Mouse (Mus musculus) layer of hippocampus, adult 2 months (tissue): ENCODE data around the gene Cpm. TPM values are rescaled to one million over a fixed set of nuclear protein-coding genes. Genes with fewer than 3 reads are reported as not detected.

Experiments used
- DNase-seq, 2 experiments: peaks; one replicate each; pipeline ENCODE4 v3.0.0; 2022; ENCODE audit warnings: low spot score in 2 of 2
- H3K27ac ChIP-seq: fragments of 200-600 bp; 2 replicates; pipeline ENCODE4 v1.8.1; 2022
- H3K4me3 ChIP-seq: fragments of 200-600 bp; 2 replicates; pipeline ENCODE4 v1.8.1; 2022; ENCODE audit warnings: mild to moderate bottlenecking
- CTCF ChIP-seq: fragments of 200-600 bp; conservative IDR thresholded peaks from 2 replicates; pipeline ENCODE4 v1.8.1; 2022; ENCODE audit warnings: antibody characterized with exemption, mild to moderate bottlenecking, moderate library complexity
- total RNA-seq, 2 experiments: library from RNA; stranded (reverse); gene quantifications; 2 replicates each; pipeline ENCODE4 v1.2.3; 2021

Gene Cpm
- total RNA-seq, 2 experiments from 2014 or later: 8.5 to 9.7 TPM

DNA sequence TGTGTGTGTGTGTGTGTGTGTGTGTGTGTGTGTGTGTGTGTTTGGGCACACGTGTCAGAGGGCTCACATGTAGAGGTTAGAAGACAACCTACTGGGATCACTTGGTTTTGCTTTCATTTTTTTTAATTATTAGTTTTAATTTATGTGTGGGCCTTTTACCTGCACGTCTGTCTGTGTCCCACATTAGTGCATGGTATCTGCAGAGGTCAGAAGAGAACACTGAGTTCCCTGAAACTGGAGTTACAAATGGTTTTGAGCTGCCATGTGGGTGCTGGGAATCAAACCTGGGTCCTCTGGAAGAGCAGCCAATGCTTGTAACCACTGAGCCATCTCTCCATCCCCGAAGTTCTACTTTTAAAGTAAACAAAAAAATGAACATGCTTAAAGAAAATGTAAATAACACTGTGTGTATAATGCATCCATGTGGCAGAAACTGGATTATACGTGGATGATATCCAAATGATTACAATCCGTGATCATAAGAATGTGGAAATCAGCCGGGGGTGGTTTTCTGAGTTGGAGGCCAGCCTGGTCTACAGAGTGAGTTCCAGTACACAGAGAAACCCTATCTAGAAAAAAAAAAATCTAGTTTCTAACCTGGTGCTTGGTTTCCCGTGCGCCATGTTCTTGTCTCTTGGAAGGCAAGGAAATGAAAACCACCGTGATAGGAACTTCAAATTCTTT, 37.8 kb downstream of the Cpm start:
- Histone ChIP-seq H3K27ac (no peak overlapping the region), H3K4me3 (no peak overlapping the region)
- TF ChIP-seq CTCF: no peak
- no peak for DNase-seq

GRCm38 (mm10) chr10:117667663-117668507, 38.6 kb downstream of the Cpm start:
- Histone ChIP-seq H3K27ac (no peak overlapping the region), H3K4me3 (no peak overlapping the region)
- TF ChIP-seq CTCF: no peak
- no peak for DNase-seq

DNA sequence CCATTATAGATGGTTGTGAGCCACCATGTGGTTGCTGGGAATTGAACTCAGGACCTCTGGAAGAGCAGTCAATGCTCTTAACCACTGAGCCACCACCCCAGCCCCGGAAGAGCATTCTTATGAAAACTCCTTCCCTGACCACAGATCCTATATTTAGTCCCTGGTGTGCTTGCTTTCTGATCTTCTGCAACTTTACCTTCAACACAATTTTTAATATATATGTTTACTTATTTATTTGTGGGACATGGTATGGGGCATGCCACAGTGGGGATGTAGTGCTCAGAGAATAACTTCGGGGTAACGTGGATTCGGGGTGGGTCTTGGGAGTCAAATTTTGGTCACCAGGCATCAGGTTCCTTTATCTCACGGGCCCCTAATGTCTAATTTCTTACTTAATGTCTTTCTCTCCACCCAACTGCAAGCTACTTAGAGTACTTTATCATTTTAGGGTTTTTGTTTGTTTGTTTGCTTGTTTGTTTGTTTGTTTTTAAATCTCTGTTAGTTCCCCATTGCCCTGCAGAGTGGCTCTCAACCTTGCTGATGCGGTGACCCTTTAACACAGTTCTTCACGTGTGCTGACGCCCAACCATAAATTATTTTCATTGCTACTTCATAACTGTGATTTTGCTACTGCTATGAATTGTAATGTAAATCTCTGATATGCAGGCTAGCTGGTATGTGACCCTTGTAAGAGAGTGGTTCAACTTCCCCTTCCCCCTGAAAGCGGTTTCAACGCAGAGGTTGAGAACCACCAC, 39.4 kb downstream of the Cpm start:
- peak overlapping the region; percentile 46; the same call in 1 of the 2 replicates for H3K27ac ChIP-seq
- no peak for DNase-seq
- no peak overlapping the region for H3K4me3 ChIP-seq
- TF ChIP-seq CTCF: no peak

DNA sequence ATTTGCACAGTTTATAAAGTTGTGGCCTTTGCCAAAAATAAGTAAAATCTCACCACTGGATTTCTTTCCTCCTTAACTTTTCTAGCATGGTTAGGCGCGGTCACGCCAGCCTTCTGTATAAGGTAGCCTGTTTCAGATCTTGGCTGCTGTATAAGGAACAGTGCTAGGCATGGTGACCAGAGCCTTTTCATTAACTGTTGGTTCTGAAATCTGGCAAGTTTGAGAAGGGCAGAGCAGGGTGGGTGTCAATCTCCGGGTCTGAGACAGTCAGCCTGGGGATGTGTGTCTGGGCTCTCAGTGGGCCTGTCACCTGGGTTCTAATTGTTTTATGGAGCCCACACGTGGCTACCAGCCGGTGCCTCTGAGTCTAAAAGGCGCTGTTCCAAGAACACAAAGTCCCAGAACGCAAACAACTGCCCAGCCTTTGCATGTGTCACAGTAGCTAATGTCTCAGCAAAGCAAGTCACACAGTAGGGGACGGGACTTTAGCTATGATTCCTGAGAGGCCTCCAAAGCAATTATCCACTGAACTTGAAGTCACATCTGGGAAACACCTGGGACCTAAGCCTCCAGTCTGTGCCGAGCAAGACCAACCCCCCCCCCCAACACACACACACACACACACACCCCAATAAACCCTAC, 40.3 kb downstream of the Cpm start:
- Histone ChIP-seq H3K27ac (peak overlapping the region; percentile 46; the same call in 1 of the 2 replicates), H3K4me3 (no peak overlapping the region)
- no peak for TF ChIP-seq CTCF
- DNase-seq: no peak

DNA sequence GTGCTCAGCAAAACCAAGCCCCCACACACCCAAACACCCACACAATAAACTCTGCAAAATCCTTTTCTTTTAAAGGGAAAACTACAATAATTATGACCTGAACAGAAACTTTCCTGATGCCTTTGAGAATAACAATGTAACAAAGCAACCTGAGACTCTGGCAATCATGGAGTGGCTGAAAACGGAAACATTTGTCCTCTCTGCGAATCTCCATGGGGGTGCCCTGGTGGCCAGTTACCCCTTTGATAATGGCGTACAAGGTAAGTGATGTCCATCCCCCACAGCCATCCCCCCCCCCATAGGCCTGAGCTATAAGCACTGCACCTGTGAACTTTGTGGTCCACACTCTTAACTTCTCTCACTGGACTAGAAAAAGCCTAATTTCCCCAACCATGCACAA, 40.8 kb downstream of the Cpm start:
- DNase-seq: no peak
- H3K27ac ChIP-seq: 0 out of 2 replicates have a peak overlapping the region, but pooled peaks have one; percentile 36
- no peak overlapping the region for H3K4me3 ChIP-seq
- no peak for TF ChIP-seq CTCF

- Histone ChIP-seq H3K27ac (no peak overlapping the region), H3K4me3 (no peak overlapping the region)
- TF ChIP-seq CTCF: no peak
- DNase-seq: no peak
Measured at GRCm38 (mm10) chr10:117670791-117671190, 41.5 kb downstream of the Cpm start.

GRCm38 (mm10) chr10:117671266-117671665, 42.0 kb downstream of the Cpm start:
- no peak for TF ChIP-seq CTCF
- DNase-seq: no peak
- no peak overlapping the region for H3K4me3 ChIP-seq
- peak overlapping the region; percentile 75; the same call in 1 of the 2 replicates for H3K27ac ChIP-seq

DNA sequence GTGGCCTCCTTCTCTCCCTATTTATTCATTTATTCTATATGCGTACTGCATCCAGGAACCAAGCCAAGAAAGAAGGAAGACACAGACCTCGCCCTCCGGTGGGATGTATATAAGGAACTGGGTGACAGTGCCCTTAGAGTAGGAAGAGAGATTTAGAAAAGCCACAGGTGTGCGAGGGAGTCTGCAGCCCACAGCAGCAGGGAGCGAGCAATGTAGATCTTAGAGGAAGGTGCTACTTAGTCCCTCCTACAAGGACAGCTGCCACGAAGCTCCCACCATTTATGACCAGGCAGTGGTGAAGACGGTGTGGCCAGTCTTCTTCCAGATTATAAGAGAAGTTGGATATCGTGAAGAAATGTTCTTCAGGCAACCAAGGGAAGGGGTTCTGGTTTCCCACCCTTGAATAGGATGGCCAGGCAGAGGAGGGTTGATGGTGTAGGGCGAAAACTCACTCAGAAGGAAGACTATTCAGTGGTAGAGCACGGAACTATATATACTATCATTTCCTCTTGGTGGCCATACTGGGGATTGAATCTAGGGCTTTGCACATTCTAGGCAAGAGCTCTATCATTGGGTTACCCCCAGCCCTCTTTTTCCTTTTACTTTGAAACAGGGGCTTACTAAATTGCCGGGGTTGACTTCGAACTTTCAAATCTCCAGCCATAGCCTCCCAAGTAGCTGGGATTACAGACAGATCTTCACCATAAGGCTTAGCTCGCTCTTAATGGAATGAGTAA, 42.8 kb downstream of the Cpm start:
- no peak for DNase-seq
- peak overlapping the region; percentile 75 for H3K27ac ChIP-seq
- no peak for TF ChIP-seq CTCF
- no peak overlapping the region for H3K4me3 ChIP-seq

- no peak overlapping the region for H3K4me3 ChIP-seq
- no peak for TF ChIP-seq CTCF
- peak; percentile 46 to 48 for DNase-seq
- H3K27ac ChIP-seq: peak overlapping the region; percentile 75
Measured at GRCm38 (mm10) chr10:117672693-117673092, 43.4 kb downstream of the Cpm start.

DNA sequence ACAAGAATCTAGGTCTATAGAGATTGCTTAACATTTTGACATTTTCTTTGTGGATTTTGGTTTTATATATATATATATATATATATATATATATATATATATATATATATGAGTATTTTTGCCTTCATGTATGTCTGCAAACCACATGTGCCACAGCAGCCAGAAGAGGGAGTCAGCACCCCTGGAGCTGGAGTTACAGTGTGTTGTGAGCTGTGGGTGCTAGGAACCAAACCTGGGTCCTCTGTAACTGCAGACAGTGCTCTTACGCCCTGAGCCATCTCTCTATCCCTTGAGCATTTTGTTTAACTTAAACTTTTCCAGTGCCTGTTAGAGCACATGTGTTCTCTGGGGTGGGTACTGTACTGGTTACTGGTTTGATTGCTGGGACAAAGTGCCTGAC, 44.6 kb downstream of the Cpm start:
- DNase-seq: no peak
- TF ChIP-seq CTCF: no peak
- H3K27ac ChIP-seq: peak overlapping the region; percentile 10; the same call in 1 of the 2 replicates

GRCm38 (mm10) chr10:117674359-117675019, 45.2 kb downstream of the Cpm start:
- TF ChIP-seq CTCF: no peak
- DNase-seq: no peak

More for the DNA sequence above, 44.6 kb downstream of the Cpm start:
- no peak overlapping the region for H3K4me3 ChIP-seq

More at GRCm38 (mm10) chr10:117674359-117675019, 45.2 kb downstream of the Cpm start:
- H3K4me3 ChIP-seq: no peak overlapping the region
- peak overlapping the region; percentile 88 for H3K27ac ChIP-seq
